Mouse (Mus musculus): Measurements from ENCODE around the gene Oaz3. TPM values are rescaled to one million over a fixed set of nuclear protein-coding genes. Genes with fewer than 3 reads are reported as not detected.

The Oaz3 gene
- total RNA-seq, 2 experiments from 2014 or later = not detected

- no peak for DNase-seq
Measured at GRCm38 (mm10) chr3:94387391-94387790, 56.3 kb downstream of the Oaz3 start.

GRCm38 (mm10) chr3:94386671-94387070 lies 57.0 kb downstream of the Oaz3 start:
- DNase-seq = no peak

DNA sequence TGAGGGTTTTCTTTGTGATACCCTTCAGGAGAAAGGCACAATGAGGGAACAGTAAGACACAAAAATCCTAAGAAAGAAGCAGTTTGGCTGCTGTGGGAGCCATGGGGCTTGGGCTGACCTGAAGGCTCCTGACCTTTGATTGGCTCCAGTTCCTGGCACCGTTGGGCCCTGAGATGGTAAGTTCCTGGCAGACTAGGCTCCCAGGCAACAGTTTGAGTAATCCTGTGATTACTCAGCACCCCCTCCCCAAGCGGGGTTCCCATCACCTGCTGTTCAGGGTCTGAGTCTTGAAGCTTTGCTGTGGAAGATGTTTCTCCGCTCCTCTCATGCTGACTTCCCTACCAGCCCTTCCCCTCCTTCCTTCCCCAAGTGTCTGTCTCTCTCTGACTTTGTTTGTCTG lies 60.2 kb downstream of the Oaz3 start:
- no peak for DNase-seq

Other genes with a start within 250 kb of the Oaz3 start
- not detected for gene Gm5286, start 247.2 kb downstream of the Oaz3 start, total RNA-seq (2021)
- not detected for gene Gm4778, start 179.9 kb downstream of the Oaz3 start, total RNA-seq (2021)
- 10 to 100 TPM; 12.7 to 13.5 TPM for gene Them4, start 133.8 kb downstream of the Oaz3 start, total RNA-seq (2021)
- not detected for gene Them5, start 101.8 kb downstream of the Oaz3 start, total RNA-seq (2021)
- gene C2cd4d, start 81.5 kb downstream of the Oaz3 start, total RNA-seq (2021) = not detected
- gene Rorc, start 71.1 kb downstream of the Oaz3 start, total RNA-seq (2021) = 10 to 100 TPM; 17.7 to 18.1 TPM
- under 1 TPM in 1 of 2 experiments, not detected in 1; 0.11 TPM for gene Lingo4, start 45.4 kb downstream of the Oaz3 start, total RNA-seq (2021)
- gene Tdrkh, start 30.6 kb downstream of the Oaz3 start, total RNA-seq (2021) = 1 to 10 TPM; 5.8 to 7.2 TPM
- 10 to 100 TPM; 60.8 to 62.6 TPM for gene Mrpl9, start 597 bp downstream of the Oaz3 start, total RNA-seq (2021)
- gene Celf3, start 34.4 kb upstream of the Oaz3 start, total RNA-seq (2021) = under 1 TPM; 0.19 to 0.25 TPM
- gene Riiad1, start 36.4 kb upstream of the Oaz3 start, total RNA-seq (2021) = 1 to 10 TPM; 1.3 to 2.5 TPM
- gene Snx27, start 138.8 kb upstream of the Oaz3 start, total RNA-seq (2021) = 10 to 100 TPM; 31.8 to 31.9 TPM
- gene Gm10972, start 199.2 kb upstream of the Oaz3 start, total RNA-seq (2021) = not detected
- gene Tuft1, start 215.0 kb upstream of the Oaz3 start, total RNA-seq (2021) = 10 to 100 TPM in 1 of 2 experiments, 1 to 10 TPM in 1; 8.1 to 10.2 TPM
- gene Selenbp2, start 249.6 kb upstream of the Oaz3 start, total RNA-seq (2021) = 1 to 10 TPM; 6.7 to 7.1 TPM

Measured in heart, postnatal 4 days (tissue).